Mouse (Mus musculus) lung, postnatal 14 days (tissue): ENCODE results near the gene Zbtb2.

ENCODE experiments used
- DNase-seq: peaks from one replicate; pipeline ENCODE4 v3.0.0; 2021

The Zbtb2 gene

GRCm38 (mm10) chr10:4384244-4384643 is 3.7 kb downstream of the Zbtb2 start:
- no peak for DNase-seq

DNA sequence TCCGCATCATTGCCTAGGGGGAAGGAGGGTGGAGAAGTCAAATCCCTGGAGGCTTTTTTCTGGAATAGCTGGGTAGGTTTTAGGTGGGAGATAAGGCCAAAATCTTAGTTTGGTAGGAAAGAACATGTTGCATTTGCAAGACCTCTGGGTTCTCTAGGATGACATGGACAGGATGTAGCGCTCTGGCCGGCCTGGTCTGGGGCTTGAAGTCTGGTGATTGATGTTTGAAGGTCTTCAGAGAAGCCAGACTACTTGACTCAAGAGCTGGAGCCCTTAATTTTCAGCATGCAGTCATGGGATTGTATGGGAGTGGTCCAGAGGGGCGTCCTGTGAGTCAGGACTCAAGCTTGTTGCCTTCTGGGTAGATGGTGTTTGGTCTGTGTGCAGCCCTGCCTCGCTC is 7.2 kb downstream of the Zbtb2 start:
- no peak for DNase-seq

- no peak for DNase-seq
Observed at GRCm38 (mm10) chr10:4376931-4377330, 11.0 kb downstream of the Zbtb2 start.

DNA sequence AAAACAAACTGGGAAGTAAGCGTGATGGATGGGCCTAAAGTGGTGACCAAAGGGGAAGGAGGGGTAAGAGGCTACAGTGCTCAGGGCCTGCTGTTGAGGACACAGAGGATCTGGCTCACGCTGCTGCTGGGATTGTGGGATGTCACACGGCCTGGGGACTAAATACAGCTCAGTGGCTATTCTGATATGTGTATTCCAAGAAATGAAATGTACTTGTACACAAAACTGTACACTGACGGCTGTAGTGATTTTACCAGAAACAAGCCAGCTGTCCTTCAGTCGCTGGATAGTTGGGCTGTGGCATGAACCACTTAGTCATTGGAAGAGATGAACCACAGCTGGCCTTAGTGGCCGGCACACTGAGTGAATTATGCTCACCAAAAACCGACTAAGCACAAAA is 11.4 kb downstream of the Zbtb2 start:
- DNase-seq: peak; percentile 18

DNA sequence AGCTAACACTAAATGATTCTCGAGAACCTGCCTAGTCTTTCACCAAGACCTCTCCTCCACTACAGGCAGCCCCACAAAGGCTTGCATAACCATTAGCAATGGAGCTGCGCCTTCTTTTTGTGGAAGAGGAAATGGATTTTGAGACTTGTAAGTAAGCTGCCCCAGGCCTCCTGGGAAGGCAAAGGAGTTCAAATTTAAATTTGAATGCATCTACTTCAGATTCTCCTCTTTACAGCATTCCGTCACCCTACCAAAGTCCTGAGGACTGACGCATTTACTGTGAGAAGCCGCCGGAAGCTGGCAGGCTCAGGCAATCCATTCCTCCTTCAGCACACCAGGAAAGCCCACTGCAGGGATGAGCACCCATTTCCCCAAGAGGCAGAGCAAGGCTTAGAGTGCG is 12.6 kb downstream of the Zbtb2 start:
- DNase-seq: no peak

- DNase-seq: no peak
Observed at GRCm38 (mm10) chr10:4374734-4375133, 13.2 kb downstream of the Zbtb2 start.

GRCm38 (mm10) chr10:4374239-4374638 is 13.7 kb downstream of the Zbtb2 start:
- DNase-seq: no peak

DNA sequence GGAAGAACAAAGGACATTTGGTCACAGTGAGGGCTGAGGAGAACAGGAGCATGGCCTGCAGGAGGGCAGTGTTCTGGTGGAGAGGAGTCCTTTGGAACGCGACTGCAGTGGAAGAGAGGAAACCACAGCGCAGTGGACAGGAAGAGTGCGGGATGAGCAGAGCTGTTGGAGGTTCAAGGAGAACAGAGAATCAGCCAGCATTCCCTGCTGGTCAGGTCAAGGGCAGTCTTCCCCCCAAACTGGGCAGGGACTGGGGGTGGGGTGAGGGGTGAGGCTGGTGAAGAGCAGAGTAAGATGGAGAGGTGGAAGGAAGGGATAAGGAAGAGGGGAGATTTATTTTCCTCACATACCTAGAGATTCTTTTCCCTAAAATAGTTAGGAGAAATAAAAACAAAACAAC is 14.3 kb downstream of the Zbtb2 start:
- no peak for DNase-seq

DNA sequence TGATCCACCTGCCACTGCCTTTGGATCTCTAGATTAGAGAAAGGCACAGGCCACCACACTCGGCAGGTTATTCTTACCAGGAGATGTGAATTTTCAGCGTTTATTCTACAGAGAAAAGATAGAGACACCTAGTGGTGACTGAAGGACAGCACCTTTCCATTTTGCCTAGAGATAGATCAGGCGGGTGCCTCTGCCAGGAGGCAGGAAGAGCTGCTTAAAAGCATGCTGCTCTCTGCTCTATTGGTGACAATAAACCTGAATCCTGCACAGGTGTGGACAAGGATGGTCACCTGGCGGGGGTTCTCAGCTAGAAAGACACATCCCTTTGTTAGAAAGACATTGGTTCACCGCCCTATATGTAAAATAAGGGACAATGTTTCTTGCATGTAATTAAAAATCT is 15.9 kb downstream of the Zbtb2 start:
- DNase-seq: peak; percentile 36

DNA sequence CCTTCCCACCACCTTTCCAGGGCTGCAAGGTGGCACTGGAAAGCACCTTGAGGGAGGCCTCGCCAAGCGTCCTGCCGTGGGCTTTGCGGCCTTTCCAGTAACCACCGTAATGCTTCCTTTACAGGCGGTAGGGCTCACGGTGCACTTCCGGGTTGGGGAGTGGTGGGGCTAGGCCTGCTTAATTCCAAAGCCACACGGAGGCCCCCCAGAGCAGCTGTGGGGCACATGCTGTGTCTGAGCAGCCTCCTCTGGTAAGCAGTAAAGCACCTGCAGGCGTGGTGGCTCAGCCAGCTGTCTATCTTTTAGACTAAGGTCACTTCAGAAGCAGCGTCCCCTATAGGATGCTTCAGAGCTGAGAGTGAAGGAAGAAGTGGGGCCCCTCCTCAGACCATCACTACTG is 17.8 kb downstream of the Zbtb2 start:
- DNase-seq: no peak

DNA sequence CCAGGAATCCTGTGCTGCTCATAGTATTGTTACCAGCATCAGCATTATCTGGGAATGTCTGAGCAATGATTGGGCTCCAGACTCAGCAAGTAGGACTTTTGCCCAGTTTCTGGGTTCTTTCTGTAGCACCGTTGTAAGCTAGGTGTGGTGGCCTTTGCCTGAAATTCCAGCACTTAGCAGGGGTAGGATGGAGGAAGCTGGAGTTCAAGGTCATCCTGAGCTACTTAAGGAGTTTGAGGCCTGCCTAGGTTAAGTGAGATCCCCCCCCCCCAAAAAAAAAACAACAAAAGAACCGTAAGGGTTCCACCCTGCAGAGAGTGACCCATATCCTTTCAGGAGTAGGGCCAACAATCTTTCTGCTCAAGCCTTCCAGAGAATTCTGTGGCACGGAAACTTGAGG is 23.3 kb downstream of the Zbtb2 start:
- DNase-seq: no peak

DNA sequence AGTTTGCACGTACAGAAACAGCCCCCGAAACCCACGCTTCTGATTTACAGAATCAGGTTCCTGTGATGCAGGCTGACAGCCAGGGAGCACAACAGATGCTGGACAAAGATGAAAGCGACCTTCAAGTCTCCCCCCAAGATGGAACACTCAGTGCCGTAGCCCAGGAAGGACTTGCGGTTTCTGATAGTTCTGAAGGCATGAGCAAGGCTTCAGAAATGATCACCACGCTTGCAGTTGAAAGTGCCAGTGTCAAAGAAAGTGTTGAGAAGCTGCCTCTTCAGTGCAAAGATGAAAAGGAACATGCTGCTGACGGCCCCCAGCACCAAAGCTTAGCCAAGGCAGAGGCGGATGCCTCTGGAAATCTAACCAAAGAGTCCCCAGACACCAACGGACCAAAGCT is 30.5 kb downstream of the Zbtb2 start:
- DNase-seq: no peak

GRCm38 (mm10) chr10:4356640-4357039 is 31.3 kb downstream of the Zbtb2 start:
- no peak for DNase-seq

DNA sequence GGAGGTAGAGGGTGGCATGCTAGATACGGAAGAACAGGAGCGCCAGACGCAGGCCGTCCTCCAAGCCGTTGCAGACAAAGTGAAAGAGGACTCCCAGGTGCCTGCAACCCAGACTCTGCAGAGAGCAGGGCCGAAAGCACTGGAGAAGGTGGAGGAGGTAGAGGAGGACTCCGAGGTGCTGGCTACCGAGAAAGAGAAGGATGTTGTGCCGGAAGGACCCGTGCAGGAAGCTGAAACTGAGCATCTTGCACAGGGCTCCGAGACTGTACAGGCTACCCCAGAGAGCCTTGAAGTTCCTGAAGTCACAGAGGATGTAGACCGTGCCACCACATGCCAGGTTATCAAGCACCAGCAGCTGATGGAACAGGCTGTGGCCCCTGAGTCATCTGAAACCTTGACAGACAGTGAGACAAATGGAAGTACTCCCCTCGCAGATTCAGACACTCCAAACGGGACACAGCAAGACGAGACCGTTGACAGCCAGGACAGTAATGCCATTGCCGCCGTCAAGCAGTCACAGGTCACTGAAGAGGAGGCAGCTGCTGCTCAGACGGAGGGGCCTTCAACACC is 31.9 kb downstream of the Zbtb2 start:
- DNase-seq: no peak

GRCm38 (mm10) chr10:4354371-4355260 is 33.3 kb downstream of the Zbtb2 start:
- DNase-seq: no peak

- no peak for DNase-seq
Observed at GRCm38 (mm10) chr10:4347591-4347990, 40.3 kb downstream of the Zbtb2 start.

DNA sequence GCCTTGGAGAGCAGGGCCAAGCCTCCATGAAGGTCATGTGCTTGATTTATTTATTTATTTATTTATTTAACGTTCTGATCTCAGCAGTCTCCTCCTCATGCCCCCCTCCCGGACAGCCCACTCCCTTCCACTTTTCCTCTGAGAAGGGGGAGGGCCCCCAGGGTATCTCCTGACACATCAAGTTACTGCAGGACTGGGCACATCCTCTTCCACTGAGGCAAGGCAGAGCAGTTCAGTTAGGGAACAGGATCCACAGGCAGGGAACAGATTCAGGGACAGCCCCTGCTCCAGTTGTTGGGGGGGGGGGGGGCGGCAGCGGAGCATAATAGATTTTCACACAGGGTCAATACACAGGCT is 40.8 kb downstream of the Zbtb2 start:
- DNase-seq: no peak

- DNase-seq: peak; percentile 94
Observed at GRCm38 (mm10) chr10:4346489-4347135, 41.3 kb downstream of the Zbtb2 start.

- DNase-seq: peak; percentile 60
Observed at GRCm38 (mm10) chr10:4341430-4341829, 46.5 kb downstream of the Zbtb2 start.

- DNase-seq: peak; percentile 53
Observed at GRCm38 (mm10) chr10:4338863-4339461, 48.9 kb downstream of the Zbtb2 start.

DNA sequence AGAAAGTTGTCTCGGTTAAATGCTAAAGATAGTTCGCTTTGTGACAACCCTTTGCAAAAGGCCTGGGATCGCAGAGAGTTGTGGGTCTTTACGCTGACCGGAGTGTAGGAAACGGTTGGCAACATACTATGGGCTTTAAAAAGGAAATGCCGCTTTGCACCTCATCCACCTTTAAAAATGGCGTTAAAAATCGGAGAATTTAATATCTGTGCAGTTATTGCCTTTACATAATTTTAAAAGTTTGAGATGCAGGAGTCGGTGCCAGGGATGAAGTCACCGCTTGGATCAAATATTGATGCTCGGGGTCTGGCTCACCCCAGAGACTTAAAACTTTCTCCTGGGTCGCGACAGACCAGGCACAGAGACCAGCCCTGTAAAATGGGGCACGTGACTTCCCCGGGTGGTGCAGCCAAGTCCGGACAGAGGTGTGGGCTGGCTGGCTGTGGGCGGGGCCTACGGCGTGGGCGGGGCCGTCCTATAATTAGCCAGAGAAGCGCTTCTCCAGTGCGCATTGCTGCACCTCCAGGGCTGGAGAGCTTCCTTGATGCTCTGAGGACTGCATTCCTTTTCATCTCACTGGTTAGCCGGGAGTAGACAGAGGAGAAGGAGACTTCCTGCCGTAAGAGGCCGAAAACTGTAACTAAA is 53.7 kb downstream of the Zbtb2 start:
- DNase-seq: peak; percentile 91

- DNase-seq: peak; percentile 67
Observed at GRCm38 (mm10) chr10:4333319-4333718, 54.6 kb downstream of the Zbtb2 start.
